Mouse (Mus musculus) heart, adult 2 months (tissue): ENCODE results near the gene Zkscan2.

Source experiments
- CTCF ChIP-seq: fragments of 200-600 bp; IDR thresholded peaks from 2 replicates; pipeline ENCODE4 v1.8.1; 2022; ENCODE audit warnings: antibody characterized with exemption, mild to moderate bottlenecking, moderate library complexity
- EP300 ChIP-seq: fragments of 200-500 bp; IDR thresholded peaks from 2 replicates; pipeline ENCODE4 v1.6.1; 2011; ENCODE audit warnings: low read depth, low read length, control low read depth; ENCODE audit not compliant: insufficient read depth
- POLR2A ChIP-seq: fragments of 200-500 bp; IDR thresholded peaks from 2 replicates; pipeline ENCODE4 v1.6.1; 2011; ENCODE audit warnings: mild to moderate bottlenecking, low read depth, low read length, control low read depth; ENCODE audit not compliant: insufficient read depth

- TF ChIP-seq EP300 (no peak), CTCF (no peak), POLR2A (no peak)
Observed at GRCm38 (mm10) chr7:123503358-123503757, 3.1 kb upstream of the Zkscan2 start.
